Mouse (Mus musculus) midbrain, embryonic 12.5 days (tissue): ENCODE results near the gene Aif1l. TPM values are rescaled to one million over a fixed set of nuclear protein-coding genes. Genes with fewer than 3 reads are reported as not detected.

Experiments
- ATAC-seq: fragments of 200-750 bp; cut with Nextera tagmentation; 2 replicates; pipeline ENCODE4 v1.8.0; 2017; ENCODE audit warnings: low read depth, moderate TSS enrichment, moderate library complexity; ENCODE audit not compliant: low FRiP score
- H3K27ac ChIP-seq: fragments of 300-500 bp; sonication (generic); replicated peaks from 2 replicates; pipeline ENCODE4 v1.5.1; 2016; ENCODE audit warnings: mild to moderate bottlenecking
- H3K27me3 ChIP-seq: fragments of 300-500 bp; sonication (generic); 2 replicates; pipeline ENCODE4 v1.6.1; 2016; ENCODE audit warnings: mild to moderate bottlenecking
- H3K36me3 ChIP-seq: fragments of 300-500 bp; sonication (generic); 2 replicates; pipeline ENCODE4 v1.6.1; 2016
- H3K4me1 ChIP-seq: fragments of 300-500 bp; sonication (generic); 2 replicates; pipeline ENCODE4 v1.6.1; 2016
- H3K4me2 ChIP-seq: fragments of 300-500 bp; sonication (generic); replicated peaks from 2 replicates; pipeline ENCODE4 v1.6.1; 2016; ENCODE audit warnings: mild to moderate bottlenecking, moderate library complexity
- H3K4me3 ChIP-seq: fragments of 300-500 bp; sonication (generic); 2 replicates; pipeline ENCODE4 v1.5.1; 2016; ENCODE audit warnings: mild to moderate bottlenecking
- H3K9ac ChIP-seq: fragments of 300-500 bp; sonication (generic); replicated peaks from 2 replicates; pipeline ENCODE4 v1.6.1; 2016; ENCODE audit warnings: mild to moderate bottlenecking, moderate library complexity
- H3K9me3 ChIP-seq: fragments of 300-500 bp; sonication (generic); 2 replicates; pipeline ENCODE4 v1.6.1; 2016; ENCODE audit warnings: mild to moderate bottlenecking
- WGBS: fragments of 180-500 bp; shearing (Covaris S2); methylation state at CpG from one replicate; pipeline ENCODE4 v1.1.7; 2016; 5-methylcytosine and 5-hydroxymethylcytosine counted together
- polyA plus RNA-seq: library from polyadenylated mRNA; unstranded; fragments of >200 nt; fragmentation: Nextera tagmentation; extraction: Ambion mirVana; gene quantifications from 2 replicates; pipeline ENCODE4 v1.2.1, GENCODE M21; 2016

The Aif1l gene
- polyA plus RNA-seq, 1 experiment from 2014 or later, result 51.4 TPM

DNA sequence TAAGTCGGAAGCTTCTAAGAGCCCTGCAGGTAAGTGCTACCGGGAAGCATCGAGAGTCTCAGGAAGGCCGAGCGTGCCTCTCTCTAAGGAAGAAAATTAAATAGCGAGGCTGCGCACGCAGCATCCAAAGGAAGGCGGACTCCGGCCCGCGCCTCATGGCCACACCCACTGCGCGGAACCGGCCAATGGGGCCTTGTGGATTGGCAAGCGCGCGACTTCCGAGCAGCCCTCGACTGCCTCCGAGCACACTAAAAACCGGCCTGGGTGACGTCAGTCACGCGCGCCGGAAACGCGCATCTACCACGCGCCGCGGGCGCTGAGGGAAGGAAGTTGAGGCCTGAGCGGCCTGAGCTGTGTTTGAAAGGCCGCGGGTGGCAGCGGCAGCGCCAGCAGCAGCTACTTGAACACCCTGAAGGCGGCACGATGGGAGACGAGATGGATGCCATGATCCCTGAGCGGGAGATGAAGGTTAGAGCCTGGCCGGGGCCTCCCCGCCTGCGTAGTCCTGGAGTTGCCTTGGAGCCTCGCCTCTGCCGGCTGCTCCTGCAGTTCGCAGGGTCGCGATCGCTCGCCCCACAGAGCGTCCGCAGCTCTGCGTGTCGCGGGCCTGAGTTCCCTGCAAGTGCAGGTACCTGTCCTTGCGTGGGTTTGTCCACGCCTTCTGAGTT is 24.3 kb downstream of the Aif1l start, which contains the start of gene Nup214:
Gene Nup214, plus strand, starts transcription at position 296 of the 668 bp plus-strand sequence.
- WGBS, result under 1% methylated on average over 60 of the region's 60 CpGs
- H3K4me1 ChIP-seq, result peaks cover 18% of the 10 kb centered on the region
- H3K4me3 ChIP-seq, result peak within 1 kb of the TSS; percentile 82
- peak; percentile 99 for ATAC-seq
- peak within 1 kb of the TSS; percentile 71 for H3K9ac ChIP-seq
- H3K4me2 ChIP-seq, result peak within 1 kb of the TSS; percentile 98
- H3K9me3 ChIP-seq, result no peaks in the 10 kb centered on the region
- H3K36me3 ChIP-seq, result peaks cover 45% of the 10 kb centered on the region
- no peaks in the 10 kb centered on the region for H3K27me3 ChIP-seq
- peak within 1 kb of the TSS; percentile 44 for H3K27ac ChIP-seq

GRCm38 (mm10) chr2:31974809-31975371 is 25.0 kb downstream of the Aif1l start:
- 11% methylated on average over 13 of the region's 13 CpGs for WGBS

GRCm38 (mm10) chr2:31987774-31988173 is 37.8 kb downstream of the Aif1l start:
- no peaks in the 10 kb centered on the region for H3K4me1 ChIP-seq
- no peak for ATAC-seq
- no peak overlapping the region for H3K4me2 ChIP-seq
- WGBS, result 92% methylated on average over 1 of the region's 1 CpGs
- no peak overlapping the region for H3K27ac ChIP-seq
- no peak overlapping the region for H3K9ac ChIP-seq
- peaks cover 98% of the 10 kb centered on the region for H3K36me3 ChIP-seq
- H3K27me3 ChIP-seq, result no peaks in the 10 kb centered on the region
- no peak overlapping the region for H3K4me3 ChIP-seq
- no peaks in the 10 kb centered on the region for H3K9me3 ChIP-seq

More at GRCm38 (mm10) chr2:31974809-31975371, 25.0 kb downstream of the Aif1l start:
- no peaks in the 10 kb centered on the region for H3K9me3 ChIP-seq
- H3K4me3 ChIP-seq, result peak overlapping the region; percentile 82
- 0 out of 2 replicates have a peak overlapping the region, but pooled peaks have one; percentile 44 for H3K27ac ChIP-seq
- H3K27me3 ChIP-seq, result no peaks in the 10 kb centered on the region
- no peak for ATAC-seq
- H3K9ac ChIP-seq, result peak overlapping the region; percentile 71
- H3K4me2 ChIP-seq, result peak overlapping the region; percentile 98
- peaks cover 47% of the 10 kb centered on the region for H3K36me3 ChIP-seq
- H3K4me1 ChIP-seq, result peaks cover 18% of the 10 kb centered on the region

DNA sequence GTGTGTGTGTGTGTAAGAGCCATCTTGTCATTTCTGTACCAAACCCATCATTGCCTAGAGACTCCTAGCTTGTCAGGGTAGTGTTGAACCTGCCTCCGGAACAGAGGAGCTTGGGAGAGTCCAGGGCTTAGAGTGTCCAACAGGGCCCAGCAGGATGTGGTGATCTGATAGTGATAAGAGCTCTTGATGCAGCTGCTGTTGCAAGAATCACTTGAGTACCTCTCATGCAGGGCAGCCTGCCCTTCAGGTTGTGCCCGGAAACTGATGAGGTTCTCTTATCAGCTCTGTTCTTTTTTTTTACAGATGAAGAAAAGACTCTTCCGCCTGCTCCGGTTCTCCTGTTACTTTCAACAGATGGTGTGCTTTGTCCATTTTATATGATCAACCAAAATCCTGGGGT is 41.0 kb downstream of the Aif1l start:
- 94% methylated on average over 4 of the region's 4 CpGs for WGBS
- Histone ChIP-seq H3K9ac (no peak overlapping the region), H3K4me1 (no peaks in the 10 kb centered on the region), H3K4me3 (no peak overlapping the region), H3K9me3 (no peaks in the 10 kb centered on the region), H3K27me3 (no peaks in the 10 kb centered on the region), H3K36me3 (peaks cover 96% of the 10 kb centered on the region), H3K4me2 (no peak overlapping the region), H3K27ac (no peak overlapping the region)
- no peak for ATAC-seq

- no peak for ATAC-seq
- Histone ChIP-seq H3K27me3 (no peaks in the 10 kb centered on the region), H3K4me3 (no peak overlapping the region), H3K4me2 (no peak overlapping the region), H3K36me3 (peaks cover 97% of the 10 kb centered on the region), H3K9me3 (no peaks in the 10 kb centered on the region), H3K4me1 (no peaks in the 10 kb centered on the region), H3K27ac (no peak overlapping the region), H3K9ac (no peak overlapping the region)
- 94% methylated on average over 9 of the region's 9 CpGs for WGBS
Measured at GRCm38 (mm10) chr2:31994896-31995295, 45.0 kb downstream of the Aif1l start.

DNA sequence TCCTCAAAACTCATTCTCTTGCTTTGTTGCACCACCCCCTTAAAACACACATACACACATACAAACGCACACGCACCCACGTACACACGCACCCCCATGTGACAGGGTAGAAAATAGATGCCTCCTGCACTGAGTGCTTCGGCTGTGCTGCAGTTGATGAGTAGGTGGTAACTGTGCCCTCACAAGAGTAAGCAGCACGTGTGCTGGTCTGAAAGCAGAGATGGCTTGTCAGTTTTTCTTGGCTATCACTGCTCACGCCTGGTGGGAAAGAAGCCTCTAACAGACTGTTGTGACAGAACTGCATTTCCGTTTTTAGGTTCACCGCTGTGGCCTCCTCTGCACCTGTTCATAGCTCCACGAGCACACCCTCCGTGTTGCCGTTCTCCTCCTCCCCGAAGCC is 46.1 kb downstream of the Aif1l start:
- 97% methylated on average over 13 of the region's 13 CpGs for WGBS
- H3K27me3 ChIP-seq, result no peaks in the 10 kb centered on the region
- H3K4me2 ChIP-seq, result no peak overlapping the region
- H3K9ac ChIP-seq, result no peak overlapping the region
- H3K4me1 ChIP-seq, result no peaks in the 10 kb centered on the region
- no peak for ATAC-seq
- no peaks in the 10 kb centered on the region for H3K9me3 ChIP-seq
- H3K4me3 ChIP-seq, result no peak overlapping the region
- H3K36me3 ChIP-seq, result peaks cover 94% of the 10 kb centered on the region
- H3K27ac ChIP-seq, result no peak overlapping the region

DNA sequence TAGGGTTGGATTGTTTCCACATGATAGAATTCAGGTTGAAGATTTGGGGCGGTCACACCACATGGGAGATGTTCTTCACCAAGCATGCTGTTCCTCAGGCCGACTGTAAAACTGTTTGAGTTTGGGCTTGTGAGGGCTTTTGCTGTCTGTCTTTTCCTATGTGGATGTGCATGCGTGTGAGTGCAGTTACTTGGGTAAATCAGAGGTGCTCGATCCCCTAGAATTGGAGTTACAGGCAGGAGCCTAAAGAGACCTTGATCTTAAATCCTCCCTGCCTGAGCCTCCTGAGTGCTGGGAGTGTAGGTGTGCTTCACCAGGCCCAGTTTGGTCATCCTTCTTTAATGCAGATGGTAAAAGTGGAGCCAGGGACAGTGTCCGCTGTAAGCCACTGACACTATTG is 47.6 kb downstream of the Aif1l start:
- H3K4me2 ChIP-seq, result no peak overlapping the region
- ATAC-seq, result no peak
- H3K36me3 ChIP-seq, result peaks cover 87% of the 10 kb centered on the region
- H3K4me1 ChIP-seq, result no peaks in the 10 kb centered on the region
- no peaks in the 10 kb centered on the region for H3K9me3 ChIP-seq
- no peak overlapping the region for H3K27ac ChIP-seq
- H3K9ac ChIP-seq, result no peak overlapping the region
- no peak overlapping the region for H3K4me3 ChIP-seq
- WGBS, result 94% methylated on average over 5 of the region's 5 CpGs
- no peaks in the 10 kb centered on the region for H3K27me3 ChIP-seq

GRCm38 (mm10) chr2:31998443-31998842 is 48.5 kb downstream of the Aif1l start:
- Histone ChIP-seq H3K9me3 (no peaks in the 10 kb centered on the region), H3K27me3 (no peaks in the 10 kb centered on the region), H3K36me3 (peaks cover 87% of the 10 kb centered on the region), H3K9ac (no peak overlapping the region), H3K27ac (no peak overlapping the region), H3K4me1 (no peaks in the 10 kb centered on the region), H3K4me2 (no peak overlapping the region), H3K4me3 (no peak overlapping the region)
- ATAC-seq, result no peak
- 76% methylated on average over 2 of the region's 2 CpGs for WGBS

DNA sequence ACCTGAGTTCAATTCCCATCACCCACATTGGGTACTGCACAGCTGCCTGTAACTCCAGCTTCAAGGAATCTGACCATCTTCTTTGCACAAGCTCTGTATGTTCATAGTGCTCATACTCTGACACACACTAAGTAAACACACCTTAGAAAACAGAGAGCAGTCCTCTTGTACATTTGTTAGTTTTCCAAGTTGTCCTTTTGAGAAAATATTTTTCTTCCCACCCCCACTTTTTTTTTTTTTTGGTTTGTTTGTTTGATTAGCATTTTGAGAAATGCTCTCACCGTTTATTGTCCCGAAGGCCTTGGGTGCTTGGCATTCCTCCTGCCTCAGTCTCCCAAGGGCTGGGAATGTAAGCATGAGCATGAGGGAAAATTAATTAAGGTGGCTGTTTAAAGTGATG is 58.4 kb downstream of the Aif1l start:
- no peak for ATAC-seq
- Histone ChIP-seq H3K9me3 (no peaks in the 10 kb centered on the region), H3K4me3 (no peak overlapping the region), H3K4me1 (no peaks in the 10 kb centered on the region), H3K27me3 (no peaks in the 10 kb centered on the region), H3K27ac (no peak overlapping the region), H3K4me2 (no peak overlapping the region), H3K9ac (no peak overlapping the region), H3K36me3 (peaks cover 86% of the 10 kb centered on the region)
- 87% methylated on average over 2 of the region's 2 CpGs for WGBS

GRCm38 (mm10) chr2:32008716-32009115 is 58.8 kb downstream of the Aif1l start:
- WGBS, result 94% methylated on average over 11 of the region's 11 CpGs
- Histone ChIP-seq H3K9ac (no peak overlapping the region), H3K36me3 (peaks cover 82% of the 10 kb centered on the region), H3K27ac (no peak overlapping the region), H3K4me3 (no peak overlapping the region), H3K4me2 (no peak overlapping the region), H3K27me3 (no peaks in the 10 kb centered on the region), H3K4me1 (no peaks in the 10 kb centered on the region), H3K9me3 (no peaks in the 10 kb centered on the region)
- no peak for ATAC-seq

DNA sequence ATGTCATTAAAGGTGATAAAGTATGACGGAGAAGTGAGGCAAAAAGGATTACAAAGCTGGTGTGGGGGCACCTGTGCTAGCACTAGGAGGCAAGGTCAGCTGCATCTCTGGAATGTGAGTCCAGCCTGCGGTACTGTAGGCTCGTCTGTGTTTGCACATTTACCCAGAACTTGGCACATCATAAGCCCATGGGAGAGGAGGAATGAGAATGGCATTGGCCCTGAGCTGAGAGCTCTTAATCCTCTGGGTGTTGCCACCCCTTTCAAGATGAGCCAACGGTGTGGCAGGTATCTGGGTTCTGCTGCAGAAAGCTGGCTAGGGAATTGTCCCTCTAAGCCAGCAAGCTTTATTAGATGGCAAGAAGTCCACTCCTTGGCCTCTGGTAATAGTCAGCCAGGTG is 69.8 kb downstream of the Aif1l start:
- Histone ChIP-seq H3K4me1 (no peaks in the 10 kb centered on the region), H3K27ac (no peak overlapping the region), H3K4me2 (no peak overlapping the region), H3K36me3 (peaks cover 85% of the 10 kb centered on the region), H3K9ac (no peak overlapping the region), H3K9me3 (no peaks in the 10 kb centered on the region), H3K27me3 (no peaks in the 10 kb centered on the region), H3K4me3 (no peak overlapping the region)
- WGBS, result 92% methylated on average over 4 of the region's 4 CpGs
- ATAC-seq, result no peak

- no peaks in the 10 kb centered on the region for H3K4me1 ChIP-seq
- peaks cover 80% of the 10 kb centered on the region for H3K36me3 ChIP-seq
- no peaks in the 10 kb centered on the region for H3K27me3 ChIP-seq
- H3K4me2 ChIP-seq, result no peak overlapping the region
- H3K9ac ChIP-seq, result no peak overlapping the region
- no peak overlapping the region for H3K4me3 ChIP-seq
- WGBS, result 95% methylated on average over 5 of the region's 5 CpGs
- ATAC-seq, result no peak
- no peaks in the 10 kb centered on the region for H3K9me3 ChIP-seq
- no peak overlapping the region for H3K27ac ChIP-seq
Measured at GRCm38 (mm10) chr2:32020229-32020628, 70.3 kb downstream of the Aif1l start.
